Mouse (Mus musculus): ENCODE results near the gene Ckm. TPM values are rescaled to one million over a fixed set of nuclear protein-coding genes. Genes with fewer than 3 reads are reported as not detected.
A peak's percentile ranks its signal among the peaks of the same experiment; 100 is the strongest.

Ckm gene
- polyA plus RNA-seq, 2 experiments = 0.12 to 0.19 TPM

GRCm38 (mm10) chr7:19411783-19412182 lies 7.2 kb downstream of the Ckm start:
- TF ChIP-seq EP300 (IDR thresholded peaks at IDR 0.05; ENCODE audit: low read depth) = no peak
- TF ChIP-seq CTCF (IDR thresholded peaks at IDR 0.05; ENCODE audit: low read depth) = no peak
- DNase-seq (ENCODE audit: low read depth in 3 of 3, low spot score in 3 of 3) = no peak

GRCm38 (mm10) chr7:19413525-19413924 lies 8.9 kb downstream of the Ckm start:
- no peak overlapping the region for H3K4me2 ChIP-seq (ENCODE audit: low read depth)
- TF ChIP-seq EP300 (IDR thresholded peaks at IDR 0.05; ENCODE audit: low read depth) = no peak
- no peak for ATAC-seq (ENCODE audit: insufficient read depth)
- no peak overlapping the region for H3K27ac ChIP-seq
- H3K4me1 ChIP-seq (replicated peaks; ENCODE audit: control insufficient read depth in 2 of 2, insufficient read depth in 2 of 2, low read length in 1 of 2) = no peaks in the 10 kb centered on the region
- DNase-seq (ENCODE audit: low read depth in 3 of 3, low spot score in 3 of 3) = no peak
- H3K9me3 ChIP-seq (ENCODE audit: control insufficient read depth, low read length) = no peaks in the 10 kb centered on the region
- no peaks in the 10 kb centered on the region; the same call in 1 of the 2 replicates for H3K27me3 ChIP-seq (ENCODE audit: control insufficient read depth, insufficient read depth, low read length)
- no peak overlapping the region for H3K4me3 ChIP-seq (ENCODE audit: insufficient read depth in 1 of 2, low read depth in 2 of 2, low read length in 2 of 2)
- no peaks in the 10 kb centered on the region for H3K36me3 ChIP-seq (replicated peaks; ENCODE audit: control insufficient read depth, insufficient read depth, low read depth)
- 61% methylated on average over 3 of the region's 3 CpGs for WGBS (ENCODE audit: insufficient replicate concordance)
- H3K9ac ChIP-seq (replicated peaks) = no peak overlapping the region

More at GRCm38 (mm10) chr7:19411783-19412182, 7.2 kb downstream of the Ckm start:
- H3K4me2 ChIP-seq (ENCODE audit: low read depth) = no peak overlapping the region
- H3K4me1 ChIP-seq (replicated peaks; ENCODE audit: control insufficient read depth in 2 of 2, insufficient read depth in 2 of 2, low read length in 1 of 2) = no peaks in the 10 kb centered on the region
- no peak overlapping the region for H3K27ac ChIP-seq
- H3K4me3 ChIP-seq (ENCODE audit: insufficient read depth in 1 of 2, low read depth in 2 of 2, low read length in 2 of 2) = no peak overlapping the region
- no peak overlapping the region for H3K9ac ChIP-seq (replicated peaks)
- no peaks in the 10 kb centered on the region for H3K36me3 ChIP-seq (replicated peaks; ENCODE audit: control insufficient read depth, insufficient read depth, low read depth)
- 64% methylated on average over 5 of the region's 5 CpGs for WGBS (ENCODE audit: insufficient replicate concordance)
- no peak for ATAC-seq (ENCODE audit: insufficient read depth)
- H3K9me3 ChIP-seq (ENCODE audit: control insufficient read depth, low read length) = no peaks in the 10 kb centered on the region
- H3K27me3 ChIP-seq (ENCODE audit: control insufficient read depth, insufficient read depth, low read length) = no peaks in the 10 kb centered on the region; the same call in 1 of the 2 replicates

GRCm38 (mm10) chr7:19416590-19416989 lies 12.0 kb downstream of the Ckm start:
- Histone ChIP-seq H3K4me2 (ENCODE audit: low read depth) (no peak overlapping the region), H3K27me3 (ENCODE audit: control insufficient read depth, insufficient read depth, low read length) (peaks cover 18% of the 10 kb centered on the region), H3K27ac (no peak overlapping the region), H3K9me3 (ENCODE audit: control insufficient read depth, low read length) (no peaks in the 10 kb centered on the region), H3K36me3 (replicated peaks; ENCODE audit: control insufficient read depth, insufficient read depth, low read depth) (no peaks in the 10 kb centered on the region), H3K4me1 (replicated peaks; ENCODE audit: control insufficient read depth in 2 of 2, insufficient read depth in 2 of 2, low read length in 1 of 2) (peaks cover 0 to 7% of the 10 kb centered on the region in 2 experiments; a peak in 3 of 4 replicates), H3K9ac (replicated peaks) (no peak overlapping the region), H3K4me3 (ENCODE audit: insufficient read depth in 1 of 2, low read depth in 2 of 2, low read length in 2 of 2) (no peak overlapping the region)
- WGBS (ENCODE audit: insufficient replicate concordance) = 37% methylated on average over 15 of the region's 15 CpGs
- TF ChIP-seq EP300 (IDR thresholded peaks at IDR 0.05; ENCODE audit: low read depth) = no peak
- TF ChIP-seq CTCF (IDR thresholded peaks at IDR 0.05; ENCODE audit: low read depth) = no peak
- DNase-seq (ENCODE audit: low read depth in 3 of 3, low spot score in 3 of 3) (no peak), ATAC-seq (ENCODE audit: insufficient read depth) (no peak)

GRCm38 (mm10) chr7:19420121-19420520 lies 15.5 kb downstream of the Ckm start:
- ATAC-seq (ENCODE audit: insufficient read depth) (no peak), DNase-seq (ENCODE audit: low read depth in 3 of 3, low spot score in 3 of 3) (no peak)
- Histone ChIP-seq H3K4me1 (replicated peaks; ENCODE audit: control insufficient read depth in 2 of 2, insufficient read depth in 2 of 2, low read length in 1 of 2) (peaks cover 0 to 7% of the 10 kb centered on the region in 2 experiments; a peak in 3 of 4 replicates), H3K9ac (replicated peaks) (no peak overlapping the region), H3K4me3 (ENCODE audit: insufficient read depth in 1 of 2, low read depth in 2 of 2, low read length in 2 of 2) (no peak overlapping the region), H3K27me3 (ENCODE audit: control insufficient read depth, insufficient read depth, low read length) (peaks cover 18% of the 10 kb centered on the region), H3K36me3 (replicated peaks; ENCODE audit: control insufficient read depth, insufficient read depth, low read depth) (no peaks in the 10 kb centered on the region), H3K4me2 (ENCODE audit: low read depth) (no peak overlapping the region; the same call in 1 of the 2 replicates), H3K9me3 (ENCODE audit: control insufficient read depth, low read length) (no peaks in the 10 kb centered on the region), H3K27ac (no peak overlapping the region)
- 6% methylated on average over 28 of the region's 28 CpGs for WGBS (ENCODE audit: insufficient replicate concordance)
- TF ChIP-seq CTCF (IDR thresholded peaks at IDR 0.05; ENCODE audit: low read depth) = no peak
- TF ChIP-seq EP300 (IDR thresholded peaks at IDR 0.05; ENCODE audit: low read depth) = no peak

GRCm38 (mm10) chr7:19420821-19421636 lies 16.5 kb downstream of the Ckm start:
- Histone ChIP-seq H3K9me3 (ENCODE audit: control insufficient read depth, low read length) (no peaks in the 10 kb centered on the region), H3K4me2 (ENCODE audit: low read depth) (peak overlapping the region; percentile 62), H3K36me3 (replicated peaks; ENCODE audit: control insufficient read depth, insufficient read depth, low read depth) (no peaks in the 10 kb centered on the region), H3K27me3 (ENCODE audit: control insufficient read depth, insufficient read depth, low read length) (peaks cover 18% of the 10 kb centered on the region), H3K27ac (no peak overlapping the region), H3K4me3 (ENCODE audit: insufficient read depth in 1 of 2, low read depth in 2 of 2, low read length in 2 of 2) (peak overlapping the region; percentile 12 to 26; a peak in 3 of 4 replicates), H3K9ac (replicated peaks) (no peak overlapping the region), H3K4me1 (replicated peaks; ENCODE audit: control insufficient read depth in 2 of 2, insufficient read depth in 2 of 2, low read length in 1 of 2) (peaks cover 0 to 7% of the 10 kb centered on the region in 2 experiments; a peak in 3 of 4 replicates)
- ATAC-seq (ENCODE audit: insufficient read depth) (peak; percentile 90), DNase-seq (ENCODE audit: low read depth in 3 of 3, low spot score in 3 of 3) (peak; percentile 66 to 75 (median 70))
- TF ChIP-seq CTCF (IDR thresholded peaks at IDR 0.05; ENCODE audit: low read depth) (no peak), EP300 (IDR thresholded peaks at IDR 0.05; ENCODE audit: low read depth) (no peak)
- 11% methylated on average over 43 of the region's 43 CpGs for WGBS (ENCODE audit: insufficient replicate concordance)

Data from liver, embryonic 14.5 days (tissue).